Mouse (Mus musculus) adrenal gland, postnatal 10 days (tissue): Measurements from ENCODE around the gene Gnas. TPM values are rescaled to one million over a fixed set of nuclear protein-coding genes. Genes with fewer than 3 reads are reported as not detected.

Experiments
- DNase-seq: peaks from one replicate; pipeline ENCODE4 v3.0.0; 2021; ENCODE audit warnings: mixed read lengths
- long read RNA-seq, 2 experiments: library from polyadenylated mRNA; stranded (forward); transcript quantifications; one replicate each; pipeline ENCODE4 v2.0.0; 2021
- total RNA-seq, 2 experiments: library from RNA; stranded (reverse); gene quantifications; 2 replicates each; pipeline ENCODE4 v1.2.3; 2021

Gnas gene
- total RNA-seq, result 1,000 to 10,000 TPM; 5,524 to 6,088 TPM
- long read RNA-seq, experiment 1, transcript Gnas-207 (11 exons, 1,789 nt), result minor isoform, 1,015 of 5,487 reads
- long read RNA-seq, experiment 1, transcript Gnas-206 (11 exons, 1,695 nt), result minor isoform, 605 of 5,487 reads
- long read RNA-seq, experiment 1, transcript Gnas-208 (12 exons, 1,716 nt), result major isoform, 2,811 of 5,487 reads
- long read RNA-seq, experiment 1, transcript Gnas-211 (13 exons, 2,465 nt), result minor isoform, 63 of 5,487 reads
- long read RNA-seq, experiment 1, partial matches to known transcripts, result 388 of 5,487 reads
- long read RNA-seq, experiment 1, other reads (novel, unspliced or antisense), result 581 of 5,487 reads
- long read RNA-seq, experiment 2, transcript Gnas-208 (12 exons, 1,716 nt), result major isoform, 1,064 of 2,365 reads
- long read RNA-seq, experiment 2, transcript Gnas-207 (11 exons, 1,789 nt), result minor isoform, 390 of 2,365 reads
- long read RNA-seq, experiment 2, transcript Gnas-211 (13 exons, 2,465 nt), result minor isoform, 49 of 2,365 reads
- long read RNA-seq, experiment 2, transcript Gnas-206 (11 exons, 1,695 nt), result minor isoform, 224 of 2,365 reads
- long read RNA-seq, experiment 2, partial matches to known transcripts, result 427 of 2,365 reads
- long read RNA-seq, experiment 2, other reads (novel, unspliced or antisense), result 178 of 2,365 reads

DNA sequence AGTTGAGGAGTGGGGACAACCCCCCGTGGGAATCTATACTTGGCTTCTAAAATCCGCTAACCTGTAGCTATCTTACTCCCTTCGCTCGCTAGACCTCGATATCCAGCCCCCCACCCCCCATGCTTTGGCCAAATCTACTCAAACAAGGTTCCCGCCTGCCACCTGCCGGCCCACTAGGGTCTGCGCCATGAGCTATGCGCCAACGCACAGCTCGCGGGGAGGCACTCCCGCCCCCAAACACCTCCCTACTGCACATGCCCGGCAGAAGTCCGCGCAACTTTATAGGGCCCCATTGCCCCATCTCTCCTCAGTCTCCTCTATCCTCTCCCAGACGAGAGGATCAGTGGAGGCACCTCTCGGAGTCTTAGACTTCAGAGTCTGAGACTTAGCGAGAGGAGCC lies at the start of gene Gnas:
Gnas (plus strand) TSS at position 310 of the 400 bp plus-strand sequence.
- peak; percentile 61 for DNase-seq

DNA sequence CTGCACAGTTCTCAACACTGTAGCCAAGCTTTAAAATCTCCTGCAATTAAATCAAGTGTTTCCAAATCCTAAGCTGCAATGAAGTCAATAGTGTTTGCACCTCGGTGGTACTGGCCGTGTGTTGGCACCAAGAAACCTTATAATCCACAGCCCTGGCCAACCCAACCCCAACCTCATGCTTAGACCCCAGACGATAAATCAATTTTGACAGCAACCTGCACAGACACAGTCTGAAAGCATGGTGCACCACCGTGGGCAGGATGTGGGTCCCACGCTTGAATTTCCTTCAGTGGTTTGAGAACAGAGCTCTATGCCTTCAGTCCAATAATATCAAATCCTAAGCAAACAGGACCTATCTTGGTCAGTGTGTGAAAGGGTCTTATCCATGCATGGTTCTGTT lies 41.7 kb upstream of the Gnas start:
- DNase-seq, result no peak

DNA sequence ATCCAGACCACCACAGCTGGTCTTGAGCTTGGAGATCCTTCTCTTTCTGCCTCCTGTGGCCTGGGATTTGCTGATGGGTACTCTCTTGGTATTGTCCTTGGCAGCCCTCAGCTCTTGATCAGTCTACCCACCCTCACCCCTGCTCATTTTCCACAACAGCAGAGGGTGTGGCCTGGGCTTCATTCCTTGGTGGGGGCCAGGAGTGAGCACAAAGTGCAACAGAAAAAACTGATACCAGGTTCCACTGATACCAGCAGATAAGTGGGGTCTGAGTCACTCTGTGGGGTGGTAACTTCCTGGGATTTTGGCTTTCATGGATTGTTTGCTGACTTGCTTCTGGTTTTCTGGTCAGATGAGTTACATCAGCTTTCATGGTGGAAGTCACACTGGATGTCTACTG lies 32.2 kb upstream of the Gnas start:
- DNase-seq, result no peak

DNA sequence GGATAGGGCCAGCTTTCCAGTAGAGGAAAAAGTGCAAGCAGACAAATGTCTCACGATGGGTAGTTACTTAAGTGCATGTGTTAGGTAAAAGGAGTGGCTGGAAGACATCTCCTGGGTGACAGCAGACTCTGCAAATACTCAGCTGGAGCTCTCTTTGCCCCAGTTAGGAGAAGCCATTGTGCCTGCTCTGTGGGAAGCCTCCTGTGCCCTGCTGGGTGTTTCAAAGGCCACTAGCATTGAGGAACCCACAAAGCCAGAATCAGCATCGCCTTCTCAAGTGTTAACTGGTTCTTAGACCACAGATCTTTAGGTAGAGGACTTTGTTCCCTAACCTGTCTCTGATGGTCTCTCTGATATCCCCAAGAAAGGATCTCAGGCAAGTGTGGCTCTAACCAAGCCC lies 26.8 kb upstream of the Gnas start:
- DNase-seq, result no peak

DNA sequence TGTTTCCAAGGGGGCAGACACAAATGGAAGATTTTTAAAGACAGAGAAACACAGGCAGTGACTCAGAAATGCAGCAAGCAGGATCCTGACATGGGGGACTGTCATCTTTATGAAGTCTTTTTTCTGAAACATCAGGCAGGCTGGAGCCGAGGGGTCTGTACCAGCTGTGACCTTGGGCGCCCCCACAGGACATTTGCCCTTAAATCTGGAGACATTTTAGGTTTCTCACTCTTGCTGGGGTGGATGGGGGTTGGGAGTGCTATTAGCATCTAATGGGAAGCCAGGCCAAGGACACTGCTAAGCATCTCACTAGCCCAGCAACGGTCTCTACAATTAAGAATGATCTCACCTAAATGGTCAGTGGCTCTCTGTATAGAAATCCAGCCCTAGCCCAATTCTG lies 24.1 kb upstream of the Gnas start:
- DNase-seq, result no peak

DNA sequence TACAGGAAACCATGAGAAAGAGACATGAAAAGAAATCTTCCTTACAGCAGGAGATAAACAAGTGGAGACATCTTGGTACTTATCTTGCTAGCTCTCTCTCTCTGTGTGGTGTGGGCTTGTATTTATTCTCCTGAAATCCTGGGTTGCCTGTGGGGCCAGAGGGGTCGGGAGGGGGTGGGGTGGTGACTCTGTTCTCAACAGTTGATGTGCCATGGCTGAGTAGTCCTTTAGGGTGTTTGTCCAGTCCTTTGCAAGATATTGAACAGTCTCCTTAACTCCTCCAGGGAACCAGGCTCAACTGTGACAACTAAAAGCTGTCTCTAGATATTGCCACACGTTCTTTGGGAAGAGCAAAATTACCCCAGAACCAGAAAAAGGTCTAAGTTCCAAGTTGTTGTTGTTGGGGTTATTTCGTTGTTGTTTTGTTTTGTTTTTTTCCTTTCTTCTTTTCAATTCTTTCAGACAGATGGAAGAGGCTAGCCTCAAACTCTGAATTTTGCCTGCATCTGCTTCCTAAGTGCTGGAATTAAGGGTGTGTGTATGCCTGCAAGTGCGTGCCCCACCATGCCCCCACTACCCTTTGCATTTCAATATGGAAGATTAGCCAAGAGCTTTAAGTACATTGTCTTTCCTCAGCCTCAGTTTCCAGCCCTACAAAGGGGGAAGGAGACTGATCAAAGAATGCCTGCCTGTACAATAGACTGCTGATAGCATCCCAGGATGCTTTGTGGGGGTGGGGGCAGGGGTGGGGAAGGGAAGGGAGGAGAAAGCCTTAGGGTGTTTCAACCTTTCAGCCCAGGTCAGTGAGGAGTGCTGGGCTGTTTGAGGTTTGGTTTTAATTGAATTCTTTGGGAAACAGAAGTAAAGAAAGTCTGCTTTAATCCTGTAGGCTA lies 23.0 kb upstream of the Gnas start:
- no peak for DNase-seq

DNA sequence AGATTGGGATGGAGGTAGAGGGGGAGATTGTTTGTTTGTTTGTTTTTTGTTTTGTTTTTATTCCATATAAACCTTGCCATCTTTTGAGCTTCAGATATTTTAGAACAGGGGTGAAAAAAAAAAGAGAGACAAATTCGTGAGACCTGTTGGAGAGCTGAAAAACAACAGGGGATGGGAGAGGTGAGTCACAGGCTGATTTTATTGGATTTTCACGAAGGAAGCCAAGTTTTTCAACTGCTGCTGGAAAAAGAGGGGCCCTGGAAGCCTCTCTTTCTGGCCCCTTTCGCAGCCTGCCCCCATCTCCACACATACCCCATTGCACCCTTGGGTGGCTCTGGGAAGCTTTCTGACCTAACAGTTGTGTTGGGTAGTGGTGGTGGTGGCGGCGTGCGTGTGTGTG lies 22.3 kb upstream of the Gnas start:
- DNase-seq, result no peak

DNA sequence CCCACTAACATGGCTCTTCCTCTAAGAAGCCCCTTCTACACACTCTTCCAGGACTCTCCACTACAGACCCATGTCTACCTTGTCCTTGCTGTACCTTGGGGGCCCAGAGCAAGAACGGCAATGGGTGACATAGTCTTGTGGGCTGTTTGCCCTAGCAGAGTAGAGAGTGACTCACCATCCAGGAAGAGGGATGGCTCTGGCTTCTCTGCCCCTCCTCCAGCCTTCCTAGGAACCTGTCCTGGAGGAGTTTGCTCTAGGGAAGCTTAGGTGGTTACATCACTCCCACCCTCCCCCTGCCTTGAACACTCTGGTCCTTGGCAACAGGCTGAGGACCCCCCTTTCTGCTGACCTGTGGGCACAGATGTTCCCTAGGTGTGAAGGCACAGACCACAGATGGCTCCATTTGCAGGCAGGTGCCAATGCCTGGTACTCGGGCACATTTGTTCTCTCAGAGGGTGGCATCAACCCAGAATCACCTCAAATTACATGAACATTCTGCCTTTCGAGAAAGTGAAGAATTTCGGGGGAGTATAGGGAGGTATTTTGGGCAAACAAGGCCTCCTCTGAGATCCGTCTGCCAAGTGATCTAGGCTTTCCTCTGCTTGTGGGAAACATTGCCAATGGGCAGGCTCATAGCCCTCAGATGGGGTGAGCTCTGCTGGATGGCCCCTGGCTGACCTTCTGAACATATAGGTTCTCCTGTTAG lies 20.9 kb upstream of the Gnas start:
- DNase-seq, result no peak

DNA sequence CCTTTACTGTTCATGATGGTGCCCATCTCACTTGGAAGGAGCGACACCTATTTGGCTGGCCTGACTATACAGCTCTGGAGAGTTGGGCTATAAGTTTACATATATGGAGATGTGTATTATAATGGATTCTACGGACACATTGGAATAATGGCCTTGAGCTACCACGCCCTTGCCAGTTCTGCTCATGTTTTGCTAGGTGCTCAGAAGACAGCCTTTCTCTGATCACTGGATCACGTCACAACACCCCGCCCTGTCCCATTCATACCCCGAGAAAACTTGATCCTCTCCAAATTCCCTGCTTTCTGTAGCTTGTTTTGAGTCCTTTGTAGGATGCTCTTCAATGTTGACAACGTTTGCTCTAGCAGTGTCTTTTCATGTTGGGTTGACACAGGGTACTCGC lies 19.9 kb upstream of the Gnas start:
- no peak for DNase-seq

DNA sequence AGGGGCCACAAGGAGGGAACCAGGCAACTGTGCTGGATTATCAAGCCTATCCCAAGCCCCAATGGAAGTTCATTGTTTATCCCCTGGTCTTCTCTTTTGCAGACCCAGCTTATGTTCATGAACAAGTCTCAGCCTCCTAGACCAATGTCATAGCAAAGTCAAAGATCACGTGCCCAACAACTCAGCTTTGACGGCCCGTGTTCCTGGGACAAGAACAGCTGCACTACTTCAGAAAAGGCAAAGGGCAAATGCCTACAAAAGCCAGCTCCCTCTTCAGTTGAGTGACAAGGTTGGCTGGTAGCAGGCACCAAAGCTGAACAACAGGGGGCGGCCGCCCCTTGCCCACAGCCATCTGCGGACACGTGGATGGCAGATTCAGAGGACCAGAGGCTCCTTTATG lies 13.7 kb upstream of the Gnas start:
- no peak for DNase-seq

DNA sequence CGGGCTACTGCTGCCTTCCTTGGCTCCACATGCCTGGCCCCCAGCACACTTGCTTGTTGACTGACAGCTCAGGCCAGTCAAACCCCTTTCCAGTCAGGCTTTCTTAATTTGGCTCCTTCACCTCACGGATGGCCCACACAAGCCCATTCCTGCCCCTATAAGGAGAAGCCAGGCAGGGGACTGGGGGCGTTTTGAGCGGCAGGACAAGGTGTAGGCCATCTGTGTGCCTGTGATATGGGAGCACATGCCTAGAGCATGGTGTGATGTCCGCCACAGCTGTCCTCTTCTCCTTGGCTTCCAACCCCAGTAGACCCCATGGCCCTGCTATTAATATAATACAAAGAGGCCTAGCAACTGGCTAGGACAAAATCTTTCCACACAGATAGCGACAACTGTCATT lies 12.7 kb upstream of the Gnas start:
- no peak for DNase-seq

DNA sequence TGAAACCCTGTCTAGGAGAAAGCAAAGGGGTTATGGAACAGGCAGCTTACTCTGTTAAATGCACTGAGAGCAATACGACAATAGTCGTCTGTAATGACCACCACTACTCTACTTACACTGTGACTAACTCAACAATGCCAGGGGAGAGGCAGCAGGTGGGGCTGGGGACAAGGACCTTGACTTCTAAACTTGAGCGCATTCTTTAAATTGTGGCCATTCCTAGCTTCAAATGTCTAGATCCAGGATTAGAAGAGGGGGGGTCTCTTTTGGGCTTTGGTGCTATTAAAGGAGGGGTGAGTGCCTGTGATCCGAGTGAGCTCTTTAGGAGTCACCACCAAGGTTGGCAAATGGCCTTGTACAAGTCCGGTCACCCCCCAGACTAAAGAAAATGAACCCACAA lies 11.0 kb upstream of the Gnas start:
- no peak for DNase-seq

DNA sequence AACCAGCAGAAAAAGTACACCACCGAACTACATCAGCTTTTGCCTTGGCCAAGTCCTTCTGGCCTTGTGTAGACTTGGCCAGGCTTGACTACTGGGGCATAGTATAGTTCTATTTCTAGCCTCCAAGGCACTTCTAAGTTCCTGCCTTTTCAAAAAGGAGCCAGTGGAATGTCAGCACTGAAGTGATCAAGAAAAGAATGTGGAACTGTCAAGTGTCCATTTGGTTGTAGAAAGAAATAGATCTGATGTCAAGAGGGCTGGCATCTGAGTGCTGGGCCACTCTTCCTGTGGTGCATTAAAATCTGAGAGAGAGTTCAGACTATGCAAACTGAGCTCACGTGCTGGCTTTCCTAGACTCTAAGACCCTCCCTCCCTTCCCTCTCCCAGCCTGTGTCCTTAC lies 10.2 kb upstream of the Gnas start:
- no peak for DNase-seq

DNA sequence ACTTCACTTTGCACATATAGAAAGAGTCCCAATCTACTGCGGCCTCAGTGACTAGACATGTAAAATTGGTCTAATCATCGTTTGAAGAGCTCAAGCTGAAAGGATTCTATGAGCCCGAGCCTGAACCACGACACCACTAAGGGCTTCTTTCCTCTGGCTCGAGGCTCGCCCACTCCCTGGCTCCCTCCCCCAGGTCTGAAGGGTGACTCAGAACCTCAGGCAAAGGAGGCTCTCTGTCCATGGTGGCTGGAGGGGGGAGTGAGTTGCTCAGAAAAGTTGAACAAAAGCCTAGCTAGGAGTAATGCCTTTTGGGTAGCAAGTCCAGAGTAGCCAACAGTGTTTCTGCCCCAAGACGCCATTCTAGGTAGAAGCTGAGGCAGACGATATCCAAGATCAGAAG lies 4.3 kb upstream of the Gnas start:
- DNase-seq, result no peak

DNA sequence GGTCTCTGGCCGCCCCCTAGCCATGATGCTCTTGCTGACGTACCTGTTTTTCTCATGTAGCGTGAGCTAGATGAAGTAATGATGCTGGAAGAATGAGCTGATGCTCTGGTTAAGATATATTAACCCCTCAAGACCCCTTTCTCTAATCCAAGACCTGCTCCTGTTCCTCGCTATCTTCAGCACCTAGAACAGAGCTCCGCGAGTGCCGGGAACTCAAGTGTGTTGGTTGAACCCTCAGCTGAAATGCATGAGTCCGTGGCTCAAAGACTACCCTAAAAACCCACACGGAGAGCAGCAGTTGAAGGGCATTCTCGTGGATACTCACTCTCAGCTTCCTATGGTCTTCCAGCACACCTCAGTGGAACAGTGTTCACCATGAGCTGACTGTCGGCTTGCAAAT lies 779 bp upstream of the Gnas start:
- no peak for DNase-seq

DNA sequence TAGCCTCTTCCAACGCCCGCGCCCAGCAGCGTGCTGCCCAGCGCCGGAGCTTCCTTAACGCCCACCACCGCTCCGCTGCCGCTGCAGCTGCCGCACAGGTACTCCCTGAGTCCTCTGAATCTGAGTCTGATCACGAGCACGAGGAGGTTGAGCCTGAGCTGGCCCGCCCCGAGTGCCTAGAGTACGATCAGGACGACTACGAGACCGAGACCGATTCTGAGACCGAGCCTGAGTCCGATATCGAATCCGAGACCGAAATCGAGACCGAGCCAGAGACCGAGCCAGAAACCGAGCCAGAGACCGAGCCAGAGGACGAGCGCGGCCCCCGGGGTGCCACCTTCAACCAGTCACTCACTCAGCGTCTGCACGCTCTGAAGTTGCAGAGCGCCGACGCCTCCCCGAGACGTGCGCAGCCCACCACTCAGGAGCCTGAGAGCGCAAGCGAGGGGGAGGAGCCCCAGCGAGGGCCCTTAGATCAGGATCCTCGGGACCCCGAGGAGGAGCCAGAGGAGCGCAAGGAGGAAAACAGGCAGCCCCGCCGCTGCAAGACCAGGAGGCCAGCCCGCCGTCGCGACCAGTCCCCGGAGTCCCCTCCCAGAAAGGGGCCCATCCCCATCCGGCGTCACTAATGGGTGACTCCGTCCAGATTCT lies 812 bp downstream of the Gnas start:
- DNase-seq, result peak; percentile 16

DNA sequence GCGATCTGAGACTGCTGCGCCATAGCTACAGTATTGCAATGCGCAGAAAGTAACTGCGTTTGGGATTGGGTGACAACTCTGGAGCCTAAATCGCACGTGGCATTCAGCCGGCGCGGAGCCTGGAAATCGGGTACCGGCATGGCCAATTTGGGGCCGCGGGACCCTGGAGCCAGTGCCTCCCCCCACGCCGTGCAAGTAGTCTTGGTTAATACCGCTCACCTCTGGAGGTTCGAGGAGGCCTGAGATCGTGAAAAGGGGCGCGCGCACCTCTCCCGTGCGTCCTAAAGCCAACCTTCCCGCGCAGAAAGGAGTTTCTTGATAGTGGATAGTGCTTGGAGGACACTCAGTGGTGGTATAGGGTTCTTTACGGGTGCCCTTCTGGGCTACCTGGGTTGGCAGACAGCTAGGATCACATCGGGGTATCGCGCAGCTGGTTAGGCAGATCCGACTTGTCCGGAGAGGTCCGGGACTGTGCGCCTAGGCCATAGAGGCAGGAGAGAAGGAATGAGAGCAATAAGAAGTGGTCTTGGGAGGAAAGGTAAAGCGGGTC lies 1.9 kb downstream of the Gnas start:
- DNase-seq, result no peak

DNA sequence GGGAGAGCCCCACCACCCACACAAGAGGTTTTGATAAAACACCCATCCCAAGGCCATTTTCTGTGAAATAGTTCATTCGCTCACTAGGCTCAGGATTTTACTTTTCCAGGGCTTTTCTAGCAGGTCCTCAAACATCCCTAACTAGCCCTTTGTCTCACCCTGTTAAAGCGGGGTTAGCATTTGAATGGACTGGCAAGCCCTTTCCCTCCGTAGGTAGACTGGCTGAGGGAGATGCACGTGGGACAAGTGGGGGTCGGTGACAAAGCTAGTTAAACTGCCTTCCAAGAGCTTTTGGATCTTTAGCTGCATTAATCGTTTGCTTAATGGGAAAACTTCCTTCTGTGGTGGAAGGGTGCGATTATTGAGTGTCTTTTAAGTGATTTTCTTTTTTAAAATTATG lies 3.8 kb downstream of the Gnas start:
- no peak for DNase-seq

DNA sequence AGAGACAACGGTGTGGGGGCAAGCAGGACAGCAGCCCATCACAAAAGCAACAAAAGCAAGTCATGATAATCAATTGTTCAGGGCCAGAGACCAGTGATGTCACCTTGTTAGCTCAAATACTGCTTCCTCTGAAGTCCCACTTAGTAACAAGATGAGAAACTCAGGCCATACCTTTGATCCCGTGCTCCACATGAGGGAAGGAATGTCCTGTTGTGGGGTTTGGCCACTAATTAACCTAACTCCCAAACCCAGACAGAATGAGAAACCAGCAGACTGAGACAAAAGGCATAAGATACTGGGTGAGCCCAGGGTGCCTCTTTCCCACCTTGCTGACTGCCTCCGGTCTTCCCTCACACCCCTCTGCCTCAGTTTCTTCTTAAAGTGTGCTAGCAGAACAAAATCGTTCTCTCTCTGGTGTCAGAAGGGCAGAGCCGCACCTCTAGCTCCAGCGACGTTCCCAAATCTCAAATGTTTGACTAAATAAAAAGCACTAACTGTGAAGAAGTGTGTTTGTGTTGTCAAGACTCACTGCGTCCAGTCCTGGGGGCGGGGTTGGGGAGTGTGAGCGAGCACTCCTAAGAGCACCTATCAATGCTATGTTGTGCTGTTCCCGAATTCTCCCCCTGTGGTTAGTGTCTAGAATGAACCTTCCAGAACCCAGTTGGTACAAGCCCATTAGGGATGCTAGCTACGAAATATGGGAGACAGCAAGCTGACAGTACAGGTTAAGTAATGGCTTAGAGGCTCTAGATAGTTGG lies 4.7 kb downstream of the Gnas start:
- DNase-seq, result no peak

DNA sequence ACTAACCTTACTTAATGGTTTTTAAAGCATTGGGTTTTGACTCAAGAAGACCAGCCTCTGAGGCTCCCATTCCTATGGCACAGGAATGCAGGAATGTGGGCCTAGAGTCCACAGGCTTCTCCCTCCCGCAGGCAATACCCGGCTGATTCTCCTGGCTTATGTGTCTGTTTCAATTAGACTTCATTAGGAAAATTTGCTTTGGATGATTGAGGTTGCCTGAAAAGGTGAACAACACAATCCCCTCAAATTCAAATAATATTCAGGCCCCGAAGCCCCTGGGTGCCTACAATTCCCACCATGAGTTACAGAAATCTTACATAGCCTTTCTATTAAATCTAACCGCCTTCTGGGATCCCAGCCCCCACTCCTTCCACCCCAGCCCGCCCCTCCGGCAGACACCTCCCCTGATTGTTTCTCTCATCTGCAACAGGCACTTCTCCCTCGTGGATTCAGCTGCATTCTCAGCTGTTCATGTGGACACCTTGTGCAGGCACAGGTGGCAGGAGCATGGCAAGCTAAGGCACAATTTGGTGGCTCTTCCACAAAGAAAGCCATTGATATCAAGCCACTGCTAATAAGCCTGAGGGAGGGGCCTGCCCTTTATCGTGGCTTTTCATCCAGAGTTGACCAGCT lies 7.0 kb downstream of the Gnas start:
- no peak for DNase-seq
